Mouse (Mus musculus) left cerebral cortex, postnatal 4 days (tissue): ENCODE measurements around the gene Dbp. TPM values are rescaled to one million over a fixed set of nuclear protein-coding genes. Genes with fewer than 3 reads are reported as not detected.

ENCODE experiments used
- DNase-seq: peaks from one replicate; pipeline ENCODE4 v3.0.0-alpha.2; 2022
- intact Hi-C: fragments of 180-260 bp; cut with DNase I; formaldehyde crosslinking; loops from one replicate; pipeline ENCODE4 v1.15.1; 2025
- total RNA-seq, 2 experiments: library from RNA; stranded (reverse); gene quantifications; 2 replicates each; pipeline ENCODE4 v1.2.3; 2021

Gene Dbp
- total RNA-seq, 2 experiments from 2014 or later: 19.1 to 22.2 TPM

DNA sequence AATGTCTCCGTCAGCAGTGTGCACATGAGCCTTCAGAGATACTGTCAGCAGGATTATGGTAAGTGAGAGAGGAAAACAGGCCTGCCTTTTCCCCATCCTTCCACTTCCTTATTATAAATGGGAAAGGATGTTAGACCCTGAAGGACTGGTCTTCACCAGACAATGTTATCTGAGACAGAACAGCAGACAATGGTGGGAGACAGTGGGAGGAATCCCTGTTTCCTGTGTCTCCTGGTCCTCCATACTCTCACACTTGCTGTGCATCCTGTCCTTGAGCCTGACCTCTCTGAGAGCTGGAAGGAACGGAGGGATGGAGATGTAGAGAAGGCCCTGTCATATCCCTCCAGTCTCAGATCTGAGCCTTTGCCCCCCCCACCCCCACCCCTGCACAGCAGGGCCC is 12.5 kb upstream of the Dbp start:
- intact Hi-C loops: no loop called here
- DNase-seq: no peak

- no peak for DNase-seq
- intact Hi-C loops: no loop called here
Measured at GRCm38 (mm10) chr7:45693921-45694591, 10.8 kb upstream of the Dbp start, which contains the start of gene Sec1. Sec1 (minus strand) TSS chr7:45694402.

DNA sequence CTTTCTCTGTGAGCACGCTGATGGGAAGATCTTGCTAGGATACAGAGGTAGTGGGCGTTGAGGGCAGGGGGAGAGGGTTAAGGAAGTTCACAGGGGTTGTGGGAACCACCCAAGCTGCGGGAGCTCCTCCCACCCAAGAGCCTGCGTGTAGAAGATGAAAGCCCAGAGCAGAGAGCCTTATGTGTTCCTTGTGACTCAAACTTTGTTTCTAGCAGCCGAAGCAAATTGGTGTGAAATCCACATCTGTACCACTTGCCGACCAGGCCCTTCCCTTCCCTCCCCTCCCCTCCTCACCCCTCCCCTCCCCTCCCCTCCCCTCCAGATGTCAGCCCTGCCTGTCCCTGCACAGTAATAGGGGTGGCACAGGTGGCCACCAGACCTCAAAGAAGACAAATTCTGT is 9.8 kb upstream of the Dbp start:
- no peak for DNase-seq
- intact Hi-C loops: no loop called here

- intact Hi-C loops: no loop called here
- DNase-seq: no peak
Measured at GRCm38 (mm10) chr7:45697894-45698293, 7.0 kb upstream of the Dbp start.

GRCm38 (mm10) chr7:45699523-45700141 is 5.3 kb upstream of the Dbp start, which contains the start of gene Car11:
Car11 (plus strand) TSS chr7:45699843.
- no peak for DNase-seq
- intact Hi-C loops: loop anchor here (5.0 kb wide), 1 partner anchor 57 kb away; no protein-coding TSS in a partner anchor

- DNase-seq: peak; percentile 69
- intact Hi-C loops: loop anchor here (5.0 kb wide), 1 partner anchor 58 kb away; no protein-coding TSS in a partner anchor
Measured at GRCm38 (mm10) chr7:45700301-45701015, 4.4 kb upstream of the Dbp start.

GRCm38 (mm10) chr7:45701072-45701471 is 3.8 kb upstream of the Dbp start:
- intact Hi-C loops: loop anchor here (5.0 kb wide), 1 partner anchor 59 kb away; no protein-coding TSS in a partner anchor
- DNase-seq: no peak

DNA sequence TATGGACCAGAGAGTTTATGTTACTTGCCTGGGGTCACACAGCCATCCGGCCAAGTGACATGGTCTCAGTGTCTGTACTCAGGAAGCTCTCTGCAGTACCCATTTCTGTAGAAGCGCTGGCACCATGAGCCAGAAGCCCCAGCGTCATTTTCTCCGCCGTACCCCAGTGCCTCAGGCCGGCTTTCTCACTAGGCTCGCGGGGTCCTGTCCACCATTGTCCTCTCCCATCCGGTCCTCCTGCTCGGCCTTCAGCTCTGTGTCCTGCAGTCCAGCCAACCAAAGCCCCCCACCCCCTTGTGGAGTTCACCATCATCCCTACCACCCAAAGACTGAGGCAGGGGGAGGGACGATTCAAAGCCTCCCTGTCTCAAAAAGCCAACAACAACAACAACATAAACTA is 3.3 kb upstream of the Dbp start:
- intact Hi-C loops: loop anchor here (5.0 kb wide), 1 partner anchor 59 kb away; no protein-coding TSS in a partner anchor
- DNase-seq: no peak

DNA sequence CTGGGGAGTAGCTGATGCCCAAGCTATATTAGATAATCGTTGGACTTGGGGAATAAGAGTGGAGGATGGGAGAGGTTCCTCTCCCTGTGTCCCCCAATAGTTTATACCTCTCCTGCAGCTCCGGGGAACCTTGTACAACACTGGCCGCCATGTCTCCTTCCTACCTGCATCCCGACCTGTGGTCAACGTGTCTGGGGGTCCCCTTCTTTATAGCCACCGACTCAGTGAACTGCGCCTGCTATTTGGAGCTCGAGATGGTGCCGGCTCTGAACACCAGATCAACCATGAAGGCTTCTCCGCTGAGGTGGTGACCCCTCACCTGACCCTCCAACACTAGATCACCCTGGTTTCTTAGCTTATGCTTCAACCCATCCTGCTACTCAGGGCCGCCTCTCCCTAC is 2.6 kb upstream of the Dbp start:
- intact Hi-C loops: loop anchor here (5.0 kb wide), 1 partner anchor 60 kb away; no protein-coding TSS in a partner anchor
- no peak for DNase-seq

GRCm38 (mm10) chr7:45702809-45703520 is 1.9 kb upstream of the Dbp start:
- intact Hi-C loops: loop anchor here (5.0 kb wide), 1 partner anchor 61 kb away; no protein-coding TSS in a partner anchor
- DNase-seq: no peak

- no peak for DNase-seq
- intact Hi-C loops: loop anchor here (5.0 kb wide), 1 partner anchor 61 kb away; no protein-coding TSS in a partner anchor
Measured at GRCm38 (mm10) chr7:45703521-45704033, 1.3 kb upstream of the Dbp start.

- intact Hi-C loops: loop anchor here (5.0 kb wide), 1 partner anchor 62 kb away; no protein-coding TSS in a partner anchor
- peak; percentile 67 for DNase-seq
Measured at GRCm38 (mm10) chr7:45704046-45704559, 785 bp upstream of the Dbp start.

GRCm38 (mm10) chr7:45705443-45705864 is 566 bp downstream of the Dbp start:
- intact Hi-C loops: no loop called here
- no peak for DNase-seq

DNA sequence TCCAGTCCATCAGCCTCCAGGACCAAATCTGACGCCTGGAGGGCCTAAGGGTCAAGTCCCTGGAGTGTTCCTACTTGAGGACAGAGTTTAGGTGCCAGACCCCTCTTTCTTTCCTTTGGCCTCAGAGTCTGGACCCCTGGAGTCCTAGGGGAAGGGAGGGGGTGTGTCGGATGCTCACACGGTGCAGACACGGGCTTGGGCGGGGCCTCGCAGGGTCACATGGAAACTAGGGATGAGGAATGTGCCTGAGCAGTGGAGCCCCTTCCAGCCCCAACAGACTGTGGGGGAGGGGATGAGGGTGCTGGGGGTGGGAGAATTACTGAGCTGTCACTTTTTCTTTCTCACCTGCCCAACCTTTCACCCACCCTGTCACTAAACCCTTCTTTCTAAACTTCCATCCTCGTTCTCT is 989 bp downstream of the Dbp start:
- peak; percentile 60 for DNase-seq
- intact Hi-C loops: no loop called here

DNA sequence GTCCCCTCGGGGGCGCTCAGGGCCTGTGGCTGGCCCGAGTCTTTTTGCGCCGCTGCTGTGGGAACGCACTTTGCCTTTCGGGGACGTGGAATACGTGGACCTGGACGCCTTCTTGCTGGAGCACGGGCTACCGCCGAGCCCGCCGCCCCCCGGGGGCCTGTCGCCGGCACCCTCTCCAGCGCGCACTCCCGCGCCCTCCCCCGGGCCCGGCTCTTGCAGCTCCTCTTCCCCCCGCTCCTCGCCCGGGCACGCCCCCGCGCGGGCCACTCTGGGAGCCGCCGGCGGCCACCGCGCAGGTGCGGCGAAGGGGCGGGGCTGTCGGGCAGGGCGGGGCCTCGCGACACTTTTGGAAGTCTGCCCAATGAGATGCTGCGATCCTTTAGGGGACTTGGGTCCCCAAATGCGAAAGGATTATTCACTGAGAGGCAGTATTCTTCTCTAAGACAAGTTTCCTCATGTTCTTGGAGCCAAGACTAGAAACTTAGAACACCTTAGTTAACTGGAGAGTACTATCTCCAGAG is 1.9 kb downstream of the Dbp start:
- peak; percentile 84 for DNase-seq
- intact Hi-C loops: no loop called here

DNA sequence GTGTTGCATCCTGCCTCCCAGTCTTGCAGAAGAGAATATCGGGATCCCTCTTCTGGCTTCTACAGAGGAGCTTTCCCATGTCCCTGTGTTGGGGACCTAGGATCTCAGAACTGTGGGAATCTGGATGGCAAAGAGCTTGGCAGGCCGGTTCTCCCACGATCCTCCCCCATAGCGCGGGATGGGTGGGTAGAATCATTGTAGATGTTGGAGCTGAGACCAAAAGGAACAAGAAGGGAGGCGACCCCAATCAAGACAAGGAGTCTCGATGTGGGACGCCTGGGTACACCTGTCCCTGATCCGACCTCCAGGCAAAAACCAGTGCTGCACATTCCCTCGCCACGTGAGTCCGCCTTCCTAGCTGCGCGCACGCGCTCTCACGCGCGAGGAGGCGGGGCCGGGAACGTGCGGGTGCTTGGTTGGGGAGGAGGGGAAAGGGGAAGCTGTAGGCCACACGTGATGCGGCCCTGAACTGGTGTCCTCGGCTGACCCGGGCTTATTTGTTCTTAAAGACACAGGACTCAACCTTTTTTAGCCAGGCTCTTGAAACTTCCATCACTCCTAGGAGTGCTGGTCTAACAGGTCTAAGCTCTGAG is 2.6 kb downstream of the Dbp start:
- DNase-seq: peak; percentile 89
- intact Hi-C loops: no loop called here

GRCm38 (mm10) chr7:45708221-45708761 is 3.4 kb downstream of the Dbp start:
- no peak for DNase-seq

DNA sequence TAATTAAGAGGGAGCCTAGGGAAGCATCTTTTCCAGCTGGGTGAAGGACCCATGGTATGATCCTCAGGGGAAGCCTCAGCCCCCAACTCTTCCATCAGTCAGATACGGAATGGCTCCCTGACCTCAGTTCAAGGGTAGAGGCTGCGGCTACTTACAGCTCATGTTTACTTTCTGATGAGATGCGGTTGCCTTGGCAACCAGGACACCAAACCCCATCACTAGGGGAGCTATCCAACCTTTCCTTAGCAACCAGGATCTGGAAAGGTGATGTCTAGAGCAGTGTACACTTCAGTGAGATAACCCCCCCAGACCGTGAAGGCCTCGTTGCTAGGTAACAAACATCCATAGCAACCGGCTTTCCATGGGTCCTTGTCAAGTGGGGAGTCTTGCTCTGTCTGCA is 4.1 kb downstream of the Dbp start:
- DNase-seq: no peak
- intact Hi-C loops: no loop called here

More at GRCm38 (mm10) chr7:45708221-45708761, 3.4 kb downstream of the Dbp start:
- intact Hi-C loops: no loop called here
